Mouse (Mus musculus) adipocyte (in vitro differentiated cells): ENCODE results near the gene Ccdc82.

Source experiments
- DNase-seq: peaks from one replicate; pipeline ENCODE4 v3.0.0-alpha.2; 2016; ENCODE audit warnings: low spot score

Gene Ccdc82

DNA sequence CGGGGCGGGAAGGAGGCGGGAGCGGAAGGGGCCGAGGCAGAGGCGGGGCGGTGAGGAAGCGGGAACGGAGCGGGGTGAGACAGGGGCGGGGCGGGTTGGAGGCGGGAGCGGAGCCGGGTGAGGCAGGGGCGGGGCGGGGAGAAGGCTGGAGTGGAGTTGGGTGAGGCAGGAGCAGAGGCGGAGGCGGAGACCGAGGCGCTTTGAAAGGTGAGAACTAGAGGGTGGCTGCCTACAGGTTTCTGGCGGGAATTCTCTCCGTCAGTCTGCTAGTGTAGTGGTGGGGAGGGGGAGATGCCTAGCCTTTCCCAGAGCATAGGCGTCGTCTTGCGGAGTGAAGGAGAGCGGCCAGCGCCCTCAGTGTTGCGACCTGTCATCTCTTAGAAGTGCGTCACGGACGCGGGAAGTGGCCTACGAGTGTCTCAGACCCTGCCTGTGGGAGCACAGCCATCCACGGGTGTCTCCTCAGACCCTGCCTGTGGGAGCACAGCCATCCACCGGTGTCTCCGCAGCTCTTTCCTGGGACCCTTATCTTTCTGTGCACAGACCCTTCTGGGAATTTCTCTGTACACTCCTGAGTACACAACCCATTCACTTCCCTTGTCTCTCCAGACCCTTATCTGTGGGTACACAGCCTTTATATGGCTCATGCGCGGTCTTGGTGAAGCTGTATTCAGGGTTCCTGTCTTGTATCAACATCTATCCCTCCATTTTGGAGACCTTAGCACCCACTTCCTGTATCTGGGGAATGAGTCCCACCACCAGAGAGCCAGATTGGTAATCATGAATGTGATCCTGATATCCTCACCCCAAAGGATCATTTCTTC lies at the start of gene Ccdc82:
TSS of gene Ccdc82 (plus strand) at position 141 of the 824 bp plus-strand sequence.
- peak; percentile 87 for DNase-seq

DNA sequence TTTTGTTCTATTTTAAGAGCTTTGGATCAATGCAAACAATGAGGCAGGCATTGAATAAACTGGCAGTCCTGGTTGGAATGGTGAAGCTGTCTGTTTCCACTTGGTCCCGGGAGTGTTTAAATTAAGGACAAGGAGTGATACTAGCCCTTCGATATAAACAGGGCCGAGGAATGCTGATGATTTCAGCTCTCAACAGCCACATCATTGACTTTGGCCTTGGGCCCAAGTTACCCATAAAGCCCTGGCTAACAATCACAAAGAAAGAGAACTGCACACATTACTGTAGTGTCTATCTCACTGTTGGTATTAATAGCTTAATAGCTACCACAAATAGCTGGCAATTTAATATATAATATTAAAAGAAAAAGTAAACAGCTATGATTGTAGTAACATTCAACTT lies 46.7 kb upstream of the Ccdc82 start:
- no peak for DNase-seq

- DNase-seq = no peak
These were observed 43.6 kb upstream of the Ccdc82 start for GRCm38 (mm10) chr9:13203109-13203508.

GRCm38 (mm10) chr9:13203681-13204080 lies 43.1 kb upstream of the Ccdc82 start:
- no peak for DNase-seq

DNA sequence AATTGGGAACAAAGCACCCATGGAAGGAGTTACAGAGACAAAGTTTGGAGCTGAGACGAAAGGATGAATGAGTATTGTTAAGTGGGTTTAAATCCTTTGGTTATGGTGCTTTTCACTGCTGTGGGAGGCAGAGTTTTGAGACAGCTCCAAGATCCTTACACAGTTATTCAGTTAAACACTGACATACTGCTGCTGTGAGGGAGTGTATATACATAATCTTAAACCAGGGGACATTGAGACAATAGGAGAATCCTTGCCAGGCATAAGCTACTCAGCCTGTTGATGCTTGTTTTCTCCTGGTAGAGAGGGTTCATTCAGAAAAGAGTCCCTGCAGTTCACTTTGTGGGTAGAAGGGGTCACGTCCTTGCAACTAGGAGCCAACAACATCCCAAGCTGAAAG lies 40.4 kb upstream of the Ccdc82 start:
- DNase-seq = no peak

DNA sequence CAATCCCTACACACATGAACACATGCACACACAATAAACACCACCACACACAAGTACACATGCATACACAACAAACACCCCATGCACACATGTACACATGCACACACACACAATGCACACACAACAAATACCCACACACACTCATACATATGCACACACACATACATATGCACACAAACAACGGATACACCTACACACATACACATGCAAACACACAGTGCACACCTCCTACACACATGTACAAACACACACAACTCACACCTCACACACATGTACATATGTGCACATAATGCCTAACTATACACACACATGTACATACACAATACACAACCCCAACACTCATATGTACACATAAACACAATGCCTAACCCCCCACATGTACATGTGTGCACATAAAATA lies 20.9 kb upstream of the Ccdc82 start:
- DNase-seq = no peak

DNA sequence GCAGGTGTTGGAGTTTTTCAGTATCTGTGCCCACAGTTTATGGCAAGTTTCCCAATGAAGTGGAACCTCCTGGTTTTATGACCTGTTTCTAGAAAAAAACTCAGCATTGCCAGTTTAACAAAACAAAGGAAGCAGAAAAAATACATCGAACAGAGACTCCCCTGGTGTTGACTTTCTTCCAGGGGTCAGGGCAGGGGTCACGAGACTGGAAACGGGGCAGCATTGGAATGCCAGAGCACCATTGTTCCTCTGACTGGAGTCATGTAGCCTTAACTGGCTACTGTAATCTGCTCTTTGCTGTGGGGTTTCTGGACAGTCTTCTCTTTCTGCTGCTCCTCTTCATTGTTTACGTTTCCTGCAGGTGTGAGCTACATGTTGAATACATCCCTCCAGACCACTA lies 16.2 kb upstream of the Ccdc82 start:
- no peak for DNase-seq

- peak; percentile 70 for DNase-seq
These were observed 15.1 kb upstream of the Ccdc82 start for GRCm38 (mm10) chr9:13231545-13232216.

DNA sequence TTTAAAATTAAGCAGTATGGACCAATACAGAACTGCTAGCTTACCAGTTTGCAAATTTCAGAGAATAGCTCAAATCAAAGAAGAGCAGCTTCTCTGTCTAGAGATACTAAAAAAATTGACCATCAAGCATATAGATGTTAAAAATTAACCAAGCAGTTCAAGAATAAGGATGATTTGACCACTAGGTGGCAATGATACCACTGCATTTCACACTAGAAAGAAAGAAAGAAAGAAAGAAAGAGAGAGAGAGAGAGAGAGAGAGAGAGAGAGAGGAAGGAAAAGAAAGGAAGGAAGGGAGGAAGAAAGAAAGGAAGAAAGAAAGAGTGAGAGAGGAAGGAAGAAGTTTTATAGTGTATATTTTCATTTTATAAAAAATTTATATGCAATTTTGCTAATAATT lies 4.4 kb upstream of the Ccdc82 start:
- DNase-seq = peak; percentile 64

DNA sequence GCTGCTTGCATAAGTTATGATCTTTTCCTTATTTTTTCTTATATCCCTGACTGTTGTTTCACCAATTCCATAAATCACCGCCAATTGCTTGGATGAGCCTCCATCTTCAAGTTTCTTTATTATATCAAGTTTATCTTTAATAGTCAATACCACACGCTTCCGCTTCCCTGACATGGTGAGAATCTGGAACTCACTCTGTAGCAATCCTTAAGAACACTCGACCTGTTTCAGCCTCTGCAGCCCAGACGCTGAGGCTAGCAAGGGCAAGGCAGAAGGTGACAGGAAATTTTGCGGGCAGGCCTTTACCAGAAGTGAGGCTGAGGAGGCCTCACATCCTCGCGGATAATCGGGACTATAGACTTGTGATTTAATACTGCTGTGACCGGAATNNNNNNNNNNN lies 1.3 kb upstream of the Ccdc82 start, which contains the start of gene Jrkl:
TSS of gene Jrkl (minus strand) at position 349 of the 400 bp plus-strand sequence.
- DNase-seq = peak; percentile 55

DNA sequence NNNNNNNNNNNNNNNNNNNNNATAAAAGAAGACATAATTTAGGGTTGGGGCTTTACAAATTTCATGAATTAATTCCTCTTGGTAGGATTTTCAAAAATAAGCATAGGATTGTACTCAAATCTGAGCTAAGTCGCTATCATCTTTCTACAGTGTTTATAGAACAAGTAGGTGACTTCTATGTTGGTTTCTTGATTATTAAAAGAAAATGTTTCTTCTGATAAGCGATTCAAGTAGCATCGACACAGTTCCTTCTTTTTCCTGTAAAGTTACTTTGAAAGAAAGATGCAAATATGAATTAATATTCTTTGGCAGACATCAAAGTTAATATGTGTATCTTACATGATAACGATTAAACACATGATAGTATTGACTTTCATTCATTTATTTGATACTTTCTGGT lies 1.3 kb downstream of the Ccdc82 start:
- no peak for DNase-seq

DNA sequence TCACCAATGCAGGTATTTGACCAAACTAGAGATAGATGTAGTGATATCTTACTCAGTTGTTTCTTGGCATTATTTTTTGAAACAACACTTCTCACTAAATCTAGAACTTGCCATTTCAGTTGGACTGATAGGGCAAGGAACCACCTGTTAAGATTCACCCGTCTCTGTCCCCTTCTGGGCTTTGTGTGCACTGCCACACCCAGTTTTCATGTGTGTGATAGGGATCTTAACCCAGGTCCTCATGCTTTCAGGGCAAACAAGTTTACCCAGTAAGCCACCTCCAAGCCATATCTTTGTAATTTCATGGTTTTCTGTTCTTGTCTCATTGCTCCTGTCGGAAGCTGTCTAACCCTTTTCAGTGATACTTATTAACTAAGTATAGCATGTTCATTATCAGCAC lies 4.5 kb downstream of the Ccdc82 start:
- no peak for DNase-seq

GRCm38 (mm10) chr9:13256726-13257125 lies 10.0 kb downstream of the Ccdc82 start:
- no peak for DNase-seq

DNA sequence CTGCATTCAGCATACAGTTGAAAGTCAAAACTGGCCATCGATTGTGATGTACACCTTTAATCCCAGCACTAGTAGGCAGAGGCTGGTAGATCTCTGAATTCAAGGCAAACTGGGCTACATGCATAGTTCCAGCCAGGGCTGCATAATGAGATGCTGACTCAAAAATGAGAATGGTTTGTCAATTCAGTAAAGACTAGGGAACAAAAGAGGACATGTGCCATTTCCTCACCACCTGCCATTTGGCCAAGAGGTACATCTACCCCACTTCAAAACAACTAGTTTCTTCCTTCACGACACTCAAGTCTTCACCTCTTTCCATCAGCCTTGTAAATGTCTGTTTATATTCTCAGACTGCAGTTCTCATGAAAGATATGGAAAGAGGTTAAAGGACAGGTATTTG lies 11.4 kb downstream of the Ccdc82 start:
- DNase-seq = no peak

- DNase-seq = no peak
These were observed 14.2 kb downstream of the Ccdc82 start for GRCm38 (mm10) chr9:13260980-13261379.

DNA sequence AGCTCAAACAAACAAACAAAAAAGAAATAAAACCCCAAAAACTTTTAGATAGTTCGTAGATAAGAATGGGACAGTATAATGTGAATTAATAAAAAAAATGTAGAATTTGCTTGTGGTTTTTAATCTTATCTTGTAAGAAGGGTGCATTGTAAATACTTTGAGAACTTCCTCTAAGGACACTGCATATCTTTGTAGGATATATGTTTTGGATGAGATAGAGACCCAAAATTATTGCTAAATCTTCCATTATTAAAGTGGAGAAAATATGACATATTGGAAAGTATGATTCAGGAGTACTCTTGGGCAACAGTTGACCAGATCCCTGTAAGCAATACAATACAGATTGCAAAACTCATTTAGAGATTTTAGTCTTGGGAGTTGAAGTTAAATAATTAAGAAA lies 26.5 kb downstream of the Ccdc82 start:
- no peak for DNase-seq

DNA sequence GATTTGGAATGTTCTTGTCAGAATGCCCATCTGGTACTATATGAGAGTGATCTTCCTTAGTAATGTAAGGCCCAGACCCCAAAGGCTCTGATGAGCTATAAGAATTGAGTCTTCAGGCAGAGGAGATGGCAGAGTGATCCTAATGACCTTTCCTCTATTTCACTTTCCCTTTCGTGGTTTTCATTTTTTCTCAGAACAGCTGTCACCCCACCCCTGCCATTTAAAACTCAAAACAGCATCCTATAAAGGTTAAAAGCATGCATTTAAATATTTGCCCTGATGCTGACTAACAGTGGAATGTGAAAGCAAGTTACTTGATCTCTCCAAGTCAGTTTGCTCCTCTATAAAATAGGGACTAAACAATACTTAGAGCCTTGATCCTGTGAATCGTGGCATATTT lies 40.7 kb downstream of the Ccdc82 start:
- DNase-seq = no peak

- peak; percentile 91 for DNase-seq
These were observed 49.7 kb downstream of the Ccdc82 start for GRCm38 (mm10) chr9:13296274-13297121.

- DNase-seq = peak; percentile 55
These were observed 50.4 kb downstream of the Ccdc82 start for GRCm38 (mm10) chr9:13297122-13297667.

DNA sequence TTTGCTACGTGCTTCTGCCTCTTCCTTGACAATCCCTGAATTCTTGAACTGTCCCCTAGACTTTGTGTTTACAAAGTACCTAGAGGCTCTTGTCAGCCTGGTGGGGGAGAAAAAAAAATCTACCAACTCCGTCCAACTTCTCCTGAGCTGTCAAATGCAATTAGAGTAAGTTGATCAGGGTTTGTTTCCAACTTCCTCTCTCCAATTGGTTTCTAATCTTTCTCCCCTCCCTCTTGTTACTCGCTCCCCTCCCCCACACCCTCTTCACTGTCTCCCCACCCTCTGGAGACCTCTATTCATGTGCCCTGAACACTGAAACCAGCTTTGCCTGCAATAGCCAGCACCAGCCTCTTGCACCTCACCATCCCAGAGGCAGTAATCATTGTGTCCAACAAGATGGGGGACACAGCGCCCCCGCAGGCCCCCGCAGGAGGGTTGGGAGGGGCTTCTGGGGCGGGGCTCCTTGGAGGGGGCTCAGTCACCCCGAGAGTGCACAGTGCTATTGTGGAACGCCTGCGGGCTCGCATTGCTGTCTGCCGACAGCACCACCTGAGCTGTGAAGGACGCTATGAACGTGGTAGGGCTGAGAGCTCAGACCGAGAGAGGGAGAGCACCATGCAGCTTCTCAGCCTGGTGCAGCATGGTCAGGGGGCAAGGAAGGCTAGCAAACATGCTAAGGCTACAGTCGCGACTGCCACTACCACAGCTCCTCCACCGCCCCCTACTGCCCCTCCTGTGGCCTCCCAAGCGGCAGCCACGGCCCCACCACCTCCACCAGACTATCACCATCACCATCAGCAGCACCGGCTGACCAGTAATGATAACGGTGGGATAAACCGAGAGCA lies 51.1 kb downstream of the Ccdc82 start, which contains the start of gene Maml2:
TSS of gene Maml2 (plus strand) at position 290 of the 845 bp plus-strand sequence.
- peak; percentile 65 for DNase-seq

GRCm38 (mm10) chr9:13298513-13298878 lies 51.7 kb downstream of the Ccdc82 start:
- peak; percentile 29 for DNase-seq
